ENCODE assay signal across 21 mouse cellular contexts in the genomic region with DNA sequence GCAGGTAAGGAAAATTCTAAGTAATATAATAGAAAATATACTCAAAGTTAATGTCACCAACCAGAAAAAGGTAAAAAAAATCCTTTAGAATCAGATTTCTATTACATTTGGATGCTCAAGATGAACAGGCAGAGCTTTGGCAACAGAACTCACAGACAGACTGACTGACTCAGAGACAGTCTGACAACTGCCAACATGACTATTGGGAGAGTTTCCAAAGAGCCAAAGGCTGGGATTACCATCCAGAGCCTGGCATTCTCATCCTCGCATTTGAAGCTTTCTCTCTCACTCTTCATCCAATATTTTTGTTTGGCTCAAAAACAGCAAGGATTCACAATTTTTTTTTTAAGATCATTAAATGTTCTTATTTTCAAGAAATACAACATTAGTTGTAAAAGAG.
DNase-seq lines count a peak whose midpoint lies in the region; ATAC-seq and TF ChIP-seq lines count a peak whose summit lies in the region.
"Had no signal": no experiment of that assay in that cellular context is flagged by ENCODE, and none has a peak within 500 bp of the region (broad histone marks: within the 10 kb centered on the region; RNA-seq: fewer than 3 reads in every experiment).

No protein-coding gene starts in this region.

- no peak; the same call in 1 of the 2 replicates for ATAC-seq in forebrain, postnatal 0 days
- no peak for ATAC-seq in monocyte, adult 5-6 weeks (replicated peaks; ENCODE audit: insufficient number of reproducible peaks, low FRiP score, low TSS enrichment, poor library complexity, severe bottlenecking)
- ATAC-seq: Patski had no signal

- H3K4me1 ChIP-seq in forebrain, postnatal 0 days (ENCODE audit: insufficient read depth): no peaks in the 10 kb centered on the region
- peaks cover 7% of the 10 kb centered on the region for H3K4me1 ChIP-seq in forebrain, embryonic 10.5 days
- H3K4me1 ChIP-seq in hindbrain, embryonic 10.5 days (replicated peaks): no peaks in the 10 kb centered on the region; the same call in 1 of the 2 replicates
- H3K4me1 ChIP-seq: stomach, embryonic 15.5 days had no signal

- no peaks in the 10 kb centered on the region for H3K27me3 ChIP-seq in forebrain, postnatal 0 days (ENCODE audit: insufficient read depth, low read length)
- H3K27me3 ChIP-seq in forebrain, embryonic 10.5 days (ENCODE audit: poor library complexity, severe bottlenecking): no peaks in the 10 kb centered on the region
- H3K27me3 ChIP-seq in hindbrain, embryonic 10.5 days (ENCODE audit: insufficient read depth, poor library complexity, severe bottlenecking): no peaks in the 10 kb centered on the region
- H3K27me3 ChIP-seq: Patski; stomach, embryonic 15.5 days had no signal

- no peak overlapping the region for H3K4me3 ChIP-seq in forebrain, postnatal 0 days (ENCODE audit: low read depth, low read length)
- H3K4me3 ChIP-seq in forebrain, embryonic 10.5 days: no peak overlapping the region
- no peak overlapping the region for H3K4me3 ChIP-seq in hindbrain, embryonic 10.5 days
- H3K4me3 ChIP-seq: limb, embryonic 10.5 days; stomach, embryonic 15.5 days had no signal

- H3K27ac ChIP-seq in forebrain, postnatal 0 days (ENCODE audit: low read depth, low read length): no peak overlapping the region
- H3K27ac ChIP-seq in forebrain, embryonic 10.5 days: no peak overlapping the region
- no peak overlapping the region for H3K27ac ChIP-seq in hindbrain, embryonic 10.5 days
- H3K27ac ChIP-seq: hindbrain, embryonic 14.5 days; limb, embryonic 10.5 days; stomach, embryonic 15.5 days had no signal

- TF ChIP-seq CTCF in forebrain, postnatal 0 days (IDR thresholded peaks at IDR 0.05; ENCODE audit: low read depth): no peak

- H3K4me2 ChIP-seq in forebrain, postnatal 0 days (ENCODE audit: low read depth): no peak overlapping the region
- H3K4me2 ChIP-seq: heart, embryonic 11.5 days; hindbrain, embryonic 14.5 days; liver, embryonic 11.5 days; lung, embryonic 14.5 days; stomach, embryonic 15.5 days had no signal

- H3K9ac ChIP-seq in forebrain, postnatal 0 days: no peak overlapping the region
- H3K9ac ChIP-seq: hindbrain, embryonic 14.5 days; lung, embryonic 14.5 days; stomach, embryonic 15.5 days had no signal

- H3K9me3 ChIP-seq in forebrain, postnatal 0 days (ENCODE audit: low read length): no peaks in the 10 kb centered on the region
- H3K9me3 ChIP-seq in forebrain, embryonic 10.5 days: no peaks in the 10 kb centered on the region
- H3K9me3 ChIP-seq in hindbrain, embryonic 10.5 days: no peaks in the 10 kb centered on the region
- H3K9me3 ChIP-seq: limb, embryonic 10.5 days; stomach, embryonic 15.5 days had no signal

- no peaks in the 10 kb centered on the region for H3K36me3 ChIP-seq in forebrain, postnatal 0 days (ENCODE audit: insufficient read depth)
- H3K36me3 ChIP-seq in forebrain, embryonic 10.5 days (replicated peaks): no peaks in the 10 kb centered on the region
- H3K36me3 ChIP-seq in hindbrain, embryonic 10.5 days: no peaks in the 10 kb centered on the region
- H3K36me3 ChIP-seq: limb, embryonic 10.5 days; stomach, embryonic 15.5 days had no signal

- peak; percentile 51 for DNase-seq in forebrain, postnatal 0 days
- DNase-seq in forebrain, embryonic 10.5 days (ENCODE audit: extremely low spot score, low spot score): no peak
- DNase-seq in brain, embryonic 18.5 days (ENCODE audit: low read depth, low spot score): peak; percentile 12
- DNase-seq in layer of hippocampus, adult 8-10 months (ENCODE audit: low spot score in 2 of 2): peak; percentile 47 to 51
- DNase-seq in hindbrain, embryonic 10.5 days (ENCODE audit: low spot score): no peak
- DNase-seq in adrenal gland, adult (ENCODE audit: inconsistent age in 2 of 2, low spot score in 1 of 2): no peak
- DNase-seq: adrenal gland, postnatal 25 days; embryo, embryonic 11 days; kidney, adult 8-10 months; kidney, postnatal 4 days; lung, embryonic 14.5 days; lung, postnatal 4 days; retina, postnatal 1 day; thymus, adult 2 months had no signal

- WGBS in forebrain, postnatal 0 days: 42% methylated on average over 1 of the region's 1 CpGs
- WGBS in forebrain, embryonic 10.5 days: 88% methylated on average over 1 of the region's 1 CpGs
- WGBS in hindbrain, embryonic 10.5 days: 87% methylated on average over 1 of the region's 1 CpGs

Comparison
In these comparisons a context has a peak if more than half of its experiments do, and no peak if none do; other contexts are left out.
1. DNase-seq: peak in forebrain, postnatal 0 days (single experiment), brain, embryonic 18.5 days (single experiment) and layer of hippocampus, adult 8-10 months (2 of 2); none in forebrain, embryonic 10.5 days (single experiment), hindbrain, embryonic 10.5 days (single experiment) and adrenal gland, adult (0 of 2).